Mouse (Mus musculus) embryonic facial prominence, embryonic 13.5 days (tissue): ENCODE data around the gene Ldb3. TPM values are rescaled to one million over a fixed set of nuclear protein-coding genes. Genes with fewer than 3 reads are reported as not detected.

Experiments
- ATAC-seq: fragments of 200-750 bp; cut with Nextera tagmentation; 2 replicates; pipeline ENCODE4 v1.8.0; 2017; ENCODE audit warnings: low read depth; ENCODE audit not compliant: insufficient number of reproducible peaks, insufficient read depth, low FRiP score, low TSS enrichment
- H3K27ac ChIP-seq: fragments of 300-500 bp; sonication (generic); 2 replicates; pipeline ENCODE4 v1.5.1; 2015; ENCODE audit warnings: moderate library complexity, mild to moderate bottlenecking, inconsistent platforms
- H3K27me3 ChIP-seq: fragments of 300-500 bp; sonication (generic); 2 replicates; pipeline ENCODE4 v1.6.1; 2015; ENCODE audit warnings: mild to moderate bottlenecking, inconsistent platforms
- H3K36me3 ChIP-seq: fragments of 300-500 bp; sonication (generic); 2 replicates; pipeline ENCODE4 v1.6.1; 2015; ENCODE audit warnings: mild to moderate bottlenecking, inconsistent platforms
- H3K4me1 ChIP-seq: fragments of 300-500 bp; sonication (generic); 2 replicates; pipeline ENCODE4 v1.6.1; 2015; ENCODE audit warnings: inconsistent platforms
- H3K4me2 ChIP-seq: fragments of 300-500 bp; sonication (generic); 2 replicates; pipeline ENCODE4 v1.6.1; 2015; ENCODE audit warnings: moderate library complexity, mild to moderate bottlenecking, inconsistent platforms
- H3K4me3 ChIP-seq: fragments of 300-500 bp; sonication (generic); 2 replicates; pipeline ENCODE4 v1.5.1; 2015; ENCODE audit warnings: mild to moderate bottlenecking, inconsistent platforms
- H3K9ac ChIP-seq: fragments of 300-500 bp; sonication (generic); 2 replicates; pipeline ENCODE4 v1.6.1; 2015; ENCODE audit warnings: mild to moderate bottlenecking, inconsistent platforms
- H3K9me3 ChIP-seq: fragments of 300-500 bp; sonication (generic); 2 replicates; pipeline ENCODE4 v1.6.1; 2016; ENCODE audit warnings: inconsistent platforms
- WGBS: fragments of 180-500 bp; shearing (Covaris S2); methylation state at CpG from one replicate; pipeline ENCODE4 v1.1.7; 2015; ENCODE audit warnings: mixed read lengths; 5-methylcytosine and 5-hydroxymethylcytosine counted together
- polyA plus RNA-seq: library from polyadenylated mRNA; unstranded; fragments of >200 nt; fragmentation: Nextera tagmentation; extraction: Ambion mirVana; gene quantifications from 2 replicates; pipeline ENCODE4 v1.2.1, GENCODE M21; 2015

The Ldb3 gene
- polyA plus RNA-seq, 1 experiment from 2014 or later, result 0.76 TPM

GRCm38 (mm10) chr14:34503325-34503647 is 85.2 kb downstream of the Ldb3 start, which contains the start of gene Bmpr1a:
Gene Bmpr1a (minus strand): TSS chr14:34503341.
- peaks cover 41% of the 10 kb centered on the region for H3K4me1 ChIP-seq
- no peaks in the 10 kb centered on the region for H3K36me3 ChIP-seq
- H3K27me3 ChIP-seq, result no peaks in the 10 kb centered on the region
- H3K4me2 ChIP-seq, result peak within 1 kb of the TSS; percentile 65
- H3K27ac ChIP-seq, result peak within 1 kb of the TSS; percentile 99
- no peak; the same call in 1 of the 2 replicates for ATAC-seq
- peak within 1 kb of the TSS; percentile 98 for H3K9ac ChIP-seq
- H3K9me3 ChIP-seq, result no peaks in the 10 kb centered on the region
- 6% methylated on average over 15 of the region's 15 CpGs for WGBS
- peak within 1 kb of the TSS; percentile 75 for H3K4me3 ChIP-seq

GRCm38 (mm10) chr14:34502475-34503324 is 85.8 kb downstream of the Ldb3 start:
- no peaks in the 10 kb centered on the region for H3K36me3 ChIP-seq
- H3K27ac ChIP-seq, result peak overlapping the region; percentile 99
- peaks cover 40% of the 10 kb centered on the region for H3K4me1 ChIP-seq
- H3K9me3 ChIP-seq, result no peaks in the 10 kb centered on the region
- ATAC-seq, result peak; percentile 88
- H3K4me2 ChIP-seq, result peak overlapping the region; percentile 65
- H3K9ac ChIP-seq, result peak overlapping the region; percentile 98
- peak overlapping the region; percentile 75 for H3K4me3 ChIP-seq
- WGBS, result 0% methylated on average over 71 of the region's 115 CpGs
- no peaks in the 10 kb centered on the region for H3K27me3 ChIP-seq

- H3K27me3 ChIP-seq, result no peaks in the 10 kb centered on the region
- H3K4me3 ChIP-seq, result peak overlapping the region; percentile 75
- peak overlapping the region; percentile 65 for H3K4me2 ChIP-seq
- no peaks in the 10 kb centered on the region for H3K9me3 ChIP-seq
- no peaks in the 10 kb centered on the region for H3K36me3 ChIP-seq
- peak overlapping the region; percentile 99 for H3K27ac ChIP-seq
- WGBS, result under 1% methylated on average over 77 of the region's 77 CpGs
- H3K9ac ChIP-seq, result peak overlapping the region; percentile 98
- ATAC-seq, result peak; percentile 17; the same call in 1 of the 2 replicates
- H3K4me1 ChIP-seq, result peaks cover 44% of the 10 kb centered on the region
Observed at GRCm38 (mm10) chr14:34501804-34502474, 86.5 kb downstream of the Ldb3 start.

GRCm38 (mm10) chr14:34501447-34501803 is 87.1 kb downstream of the Ldb3 start:
- no peaks in the 10 kb centered on the region for H3K36me3 ChIP-seq
- peak overlapping the region; percentile 98 for H3K9ac ChIP-seq
- WGBS, result under 1% methylated on average over 16 of the region's 16 CpGs

GRCm38 (mm10) chr14:34500309-34500708 is 88.2 kb downstream of the Ldb3 start:
- Histone ChIP-seq H3K27ac (no peak overlapping the region), H3K4me3 (peak overlapping the region; percentile 75), H3K9me3 (no peaks in the 10 kb centered on the region), H3K9ac (no peak overlapping the region), H3K36me3 (no peaks in the 10 kb centered on the region), H3K4me2 (peak overlapping the region; percentile 65), H3K27me3 (no peaks in the 10 kb centered on the region), H3K4me1 (peaks cover 57% of the 10 kb centered on the region)
- ATAC-seq, result no peak
- WGBS, result 6% methylated on average over 4 of the region's 4 CpGs

More at GRCm38 (mm10) chr14:34501447-34501803, 87.1 kb downstream of the Ldb3 start:
- Histone ChIP-seq H3K9me3 (no peaks in the 10 kb centered on the region), H3K4me2 (peak overlapping the region; percentile 65), H3K4me1 (peaks cover 46% of the 10 kb centered on the region), H3K27ac (peak overlapping the region; percentile 99), H3K27me3 (no peaks in the 10 kb centered on the region), H3K4me3 (peak overlapping the region; percentile 75)
- ATAC-seq, result no peak

GRCm38 (mm10) chr14:34499664-34500063 is 88.8 kb downstream of the Ldb3 start:
- Histone ChIP-seq H3K4me2 (peak overlapping the region; percentile 65), H3K27ac (no peak overlapping the region), H3K27me3 (no peaks in the 10 kb centered on the region), H3K9ac (no peak overlapping the region; the same call in 1 of the 2 replicates), H3K9me3 (no peaks in the 10 kb centered on the region), H3K36me3 (no peaks in the 10 kb centered on the region), H3K4me1 (peaks cover 57% of the 10 kb centered on the region), H3K4me3 (no peak overlapping the region; the same call in 1 of the 2 replicates)
- whole genome bisulfite sequencing, result 38% methylated on average over 4 of the region's 4 CpGs
- no peak for ATAC-seq

GRCm38 (mm10) chr14:34497346-34497745 is 91.1 kb downstream of the Ldb3 start:
- 74% methylated on average over 3 of the region's 3 CpGs for WGBS
- H3K36me3 ChIP-seq, result no peaks in the 10 kb centered on the region
- no peak overlapping the region for H3K27ac ChIP-seq
- no peak overlapping the region for H3K9ac ChIP-seq
- H3K4me1 ChIP-seq, result peaks cover 48% of the 10 kb centered on the region
- no peaks in the 10 kb centered on the region for H3K27me3 ChIP-seq
- ATAC-seq, result no peak
- H3K4me3 ChIP-seq, result no peak overlapping the region
- no peak overlapping the region for H3K4me2 ChIP-seq
- no peaks in the 10 kb centered on the region for H3K9me3 ChIP-seq

- Histone ChIP-seq H3K36me3 (no peaks in the 10 kb centered on the region), H3K9me3 (no peaks in the 10 kb centered on the region), H3K4me1 (peaks cover 43% of the 10 kb centered on the region), H3K27me3 (no peaks in the 10 kb centered on the region), H3K4me2 (no peak overlapping the region), H3K4me3 (no peak overlapping the region), H3K9ac (no peak overlapping the region), H3K27ac (no peak overlapping the region)
- 76% methylated on average over 3 of the region's 3 CpGs for WGBS
- no peak for ATAC-seq
Observed at GRCm38 (mm10) chr14:34493682-34494081, 94.8 kb downstream of the Ldb3 start.

GRCm38 (mm10) chr14:34492688-34493087 is 95.8 kb downstream of the Ldb3 start:
- ATAC-seq, result no peak

GRCm38 (mm10) chr14:34490965-34491364 is 97.5 kb downstream of the Ldb3 start:
- Histone ChIP-seq H3K27me3 (no peaks in the 10 kb centered on the region), H3K4me2 (no peak overlapping the region), H3K36me3 (no peaks in the 10 kb centered on the region), H3K9ac (no peak overlapping the region), H3K4me3 (no peak overlapping the region), H3K9me3 (no peaks in the 10 kb centered on the region), H3K4me1 (peaks cover 26% of the 10 kb centered on the region), H3K27ac (no peak overlapping the region)
- no peak for ATAC-seq
- WGBS, result 25% methylated on average over 1 of the region's 1 CpGs

More at GRCm38 (mm10) chr14:34492688-34493087, 95.8 kb downstream of the Ldb3 start:
- WGBS, result 70% methylated on average over 2 of the region's 2 CpGs
- no peak overlapping the region for H3K9ac ChIP-seq
- H3K36me3 ChIP-seq, result no peaks in the 10 kb centered on the region
- H3K4me3 ChIP-seq, result no peak overlapping the region
- H3K4me2 ChIP-seq, result no peak overlapping the region
- no peak overlapping the region for H3K27ac ChIP-seq
- peaks cover 35% of the 10 kb centered on the region for H3K4me1 ChIP-seq
- no peaks in the 10 kb centered on the region for H3K9me3 ChIP-seq
- H3K27me3 ChIP-seq, result no peaks in the 10 kb centered on the region

- H3K9me3 ChIP-seq, result no peaks in the 10 kb centered on the region
- H3K9ac ChIP-seq, result 0 out of 2 replicates have a peak overlapping the region, but pooled peaks have one; percentile 44
- WGBS, result 76% methylated on average over 2 of the region's 2 CpGs
- no peaks in the 10 kb centered on the region for H3K36me3 ChIP-seq
- H3K4me3 ChIP-seq, result no peak overlapping the region
- H3K27me3 ChIP-seq, result no peaks in the 10 kb centered on the region
- peaks cover 26% of the 10 kb centered on the region for H3K4me1 ChIP-seq
- no peak for ATAC-seq
- no peak overlapping the region for H3K4me2 ChIP-seq
- no peak overlapping the region for H3K27ac ChIP-seq
Observed at GRCm38 (mm10) chr14:34489928-34490327, 98.6 kb downstream of the Ldb3 start.
